Mouse (Mus musculus) stomach, postnatal 0 days (tissue): ENCODE data around the gene Zc3h18.
A peak's percentile ranks its signal among the peaks of the same experiment; 100 is the strongest.

Experiments used
- CTCF ChIP-seq: IDR thresholded peaks from 2 replicates; pipeline ENCODE4 v1.5.1; 2016; ENCODE audit warnings: antibody characterized with exemption, low read depth, mild to moderate bottlenecking, moderate library complexity
- EP300 ChIP-seq: optimal IDR thresholded peaks from 2 replicates; pipeline ENCODE3; 2016; ENCODE audit warnings: antibody characterized with exemption

- TF ChIP-seq CTCF (peak; percentile 57), EP300 (no peak)
Observed at GRCm38 (mm10) chr8:122433269-122433905, 57.0 kb downstream of the Zc3h18 start.
